Mouse (Mus musculus) ES-Bruce4 (cell line): ENCODE results near the gene Ndufa1.

Experiments
- EP300 ChIP-seq: IDR thresholded peaks from 2 replicates; pipeline ENCODE4 v1.6.1; 2011; ENCODE audit warnings: low read depth, low read length; ENCODE audit not compliant: insufficient read depth
- POLR2A ChIP-seq: IDR thresholded peaks from one replicate; pipeline ENCODE4 v1.8.1; 2011; ENCODE audit warnings: low read length; ENCODE audit not compliant: insufficient read depth

GRCm38 (mm10) chrX:37198676-37199075 is 7.7 kb upstream of the Ndufa1 start:
- TF ChIP-seq POLR2A = no peak
- TF ChIP-seq EP300 = no peak
